Mouse (Mus musculus) A20 (cell line): ENCODE measurements around the gene Btaf1.

Source experiments
- DNase-seq: peaks from one replicate; pipeline ENCODE4 v3.0.0-alpha.2; 2011; ENCODE audit warnings: low read depth, low spot score

Gene Btaf1

DNA sequence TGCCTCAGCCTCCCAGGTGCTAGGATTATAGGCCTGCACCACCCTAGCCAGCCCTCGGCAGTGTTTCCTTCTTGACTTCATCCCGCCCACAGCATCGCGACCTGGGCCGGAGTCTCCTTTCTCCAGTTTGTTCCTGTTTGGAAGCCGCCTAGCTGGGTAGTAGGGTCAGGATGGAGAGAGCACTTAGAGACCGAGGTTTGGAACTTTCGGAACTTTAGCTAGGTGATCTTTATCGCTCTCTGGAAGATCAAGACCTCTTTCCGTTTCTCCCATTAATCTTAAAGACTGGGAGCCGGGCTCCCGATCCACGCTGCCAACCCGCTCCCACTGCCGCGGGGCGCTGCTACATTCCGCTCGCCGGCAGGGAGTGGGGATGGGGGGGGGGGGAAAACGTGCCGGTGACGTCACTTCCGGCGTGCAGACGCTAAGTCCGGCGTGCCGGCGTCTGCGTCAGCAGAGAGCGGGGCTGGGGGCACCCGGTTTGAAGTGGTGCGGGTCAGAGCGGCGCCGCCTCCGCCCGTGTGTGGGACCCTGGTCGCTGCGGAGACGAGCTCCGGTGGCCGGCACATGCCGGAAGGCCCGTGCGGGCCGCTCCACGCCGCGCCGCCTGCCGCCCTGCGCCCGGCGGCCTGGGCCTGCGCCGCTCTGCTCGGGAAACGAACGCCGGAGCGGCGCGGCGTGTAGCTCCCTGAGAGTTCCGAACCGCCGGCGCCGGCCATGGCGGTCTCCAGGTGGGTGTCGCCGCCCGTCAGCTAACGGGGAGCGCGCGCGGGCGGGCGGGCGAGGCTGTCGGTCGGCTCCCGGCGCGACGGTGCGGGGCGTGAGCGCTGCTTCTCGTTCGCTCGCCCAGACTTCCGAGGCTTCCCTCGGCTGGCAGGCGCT, at the start of gene Btaf1:
Gene Btaf1, plus strand, starts transcription at position 409 of the 882 bp plus-strand sequence.
- peak; percentile 93 for DNase-seq

DNA sequence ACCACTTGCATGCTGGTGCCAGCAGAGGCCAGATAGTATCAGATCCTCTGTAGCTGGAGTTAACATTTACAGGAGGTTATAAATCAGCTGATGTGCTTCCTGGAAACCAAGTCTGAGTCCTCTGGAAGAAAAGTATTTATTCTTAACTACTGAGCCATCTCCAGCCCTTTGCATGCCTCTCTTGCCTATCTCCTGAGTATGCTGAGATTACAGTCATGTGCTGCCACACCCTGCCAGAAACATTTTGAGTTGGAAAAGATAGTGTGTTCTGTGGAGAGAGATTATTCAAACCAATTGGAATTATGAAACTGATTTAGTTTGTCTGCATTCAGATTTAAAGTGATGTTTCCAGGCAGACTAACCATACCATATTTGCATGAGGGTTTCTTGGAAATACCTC, 48.5 kb upstream of the Btaf1 start:
- DNase-seq, result no peak

DNA sequence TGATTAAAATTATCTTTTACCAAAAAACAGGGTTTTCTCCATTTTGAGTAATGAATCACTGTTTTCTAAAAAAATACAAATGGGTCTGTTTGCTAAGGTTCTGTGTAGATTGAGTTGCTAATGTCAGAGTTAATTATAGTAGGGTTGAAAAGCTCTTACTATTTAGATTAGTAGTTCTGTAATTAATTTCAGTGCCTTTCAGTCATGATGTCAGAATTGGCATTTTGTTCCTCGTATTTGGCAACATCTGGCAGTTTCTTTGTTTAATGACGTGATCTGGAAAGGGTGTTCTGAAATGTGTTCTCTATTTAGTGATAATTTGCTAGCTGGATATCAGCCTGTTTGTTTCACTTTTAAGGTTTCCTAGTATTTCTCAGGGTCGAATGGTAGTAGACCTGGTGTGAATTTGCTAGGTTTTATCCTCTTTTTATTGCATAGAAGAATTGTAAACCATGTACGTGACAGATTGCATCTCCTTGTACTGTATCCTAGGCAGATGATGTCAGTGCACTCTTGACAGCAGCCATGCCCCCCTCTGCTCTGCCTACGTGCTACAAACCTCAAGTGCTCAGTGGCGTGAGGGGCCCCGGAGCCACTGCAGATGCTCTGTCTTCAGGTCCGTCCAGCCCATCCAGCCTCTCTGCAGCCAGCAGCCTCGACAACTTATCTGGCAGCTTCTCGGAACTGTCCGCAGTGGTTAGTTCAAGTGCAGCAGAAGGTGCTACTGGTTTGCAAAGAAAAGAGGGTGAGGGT, 47.0 kb upstream of the Btaf1 start:
- no peak for DNase-seq

DNA sequence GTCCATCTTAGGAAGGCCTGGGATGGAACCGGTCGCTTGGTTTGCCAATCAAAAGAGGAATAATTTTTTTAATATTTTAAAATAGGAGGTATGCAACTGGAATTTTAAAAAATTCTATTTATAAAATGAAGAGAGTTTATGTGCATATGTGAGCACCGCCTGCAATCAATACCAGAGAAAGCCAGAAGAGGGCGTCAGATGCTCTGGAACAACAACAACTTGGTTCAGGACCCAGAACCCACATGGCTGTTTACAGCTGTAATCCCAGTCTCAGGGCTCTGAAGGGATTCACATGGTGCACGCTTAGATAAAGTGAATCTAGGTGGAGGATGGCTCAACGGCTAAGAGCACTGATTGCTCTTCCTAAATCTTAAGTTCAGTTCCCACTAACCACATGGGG, 42.8 kb upstream of the Btaf1 start:
- peak; percentile 40 for DNase-seq

DNA sequence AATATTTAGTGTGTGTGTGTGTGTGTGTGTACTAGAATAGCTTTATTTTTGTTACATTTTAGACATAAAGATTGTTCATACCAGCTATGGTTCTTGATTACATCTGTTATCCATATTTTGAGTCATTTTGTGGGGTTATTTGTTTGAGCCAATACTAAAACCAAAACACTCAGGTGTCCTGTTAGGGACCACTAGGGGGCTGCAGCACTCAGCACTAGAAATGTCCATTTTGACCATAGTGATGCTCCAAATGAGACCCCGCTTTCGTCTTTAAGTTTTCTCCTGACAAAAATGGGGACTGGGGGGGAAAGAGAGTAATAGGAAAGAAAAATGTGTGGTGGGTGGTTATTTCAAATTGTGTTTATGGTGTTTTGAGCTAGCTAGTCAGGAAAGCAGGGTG, 39.6 kb upstream of the Btaf1 start:
- DNase-seq, result no peak

DNA sequence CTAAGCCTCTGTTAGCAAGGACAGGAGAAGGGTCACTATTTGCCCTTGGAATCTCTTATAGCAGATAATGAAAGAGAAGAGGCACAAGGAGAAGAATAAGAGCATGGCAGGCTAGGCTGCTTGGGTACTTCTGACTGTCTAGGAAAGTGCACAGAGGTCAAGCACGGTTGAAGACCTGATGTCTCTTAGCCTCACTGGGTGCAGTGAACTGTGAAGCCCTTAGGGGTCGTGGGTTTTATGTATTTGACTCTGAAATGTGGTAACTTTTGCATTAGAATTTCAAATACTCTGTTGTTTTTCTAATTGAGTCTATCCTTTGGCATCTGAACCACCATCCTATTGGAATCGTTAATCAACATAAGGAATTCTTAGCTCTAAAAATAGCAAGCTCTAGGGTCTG, 38.2 kb upstream of the Btaf1 start:
- no peak for DNase-seq

DNA sequence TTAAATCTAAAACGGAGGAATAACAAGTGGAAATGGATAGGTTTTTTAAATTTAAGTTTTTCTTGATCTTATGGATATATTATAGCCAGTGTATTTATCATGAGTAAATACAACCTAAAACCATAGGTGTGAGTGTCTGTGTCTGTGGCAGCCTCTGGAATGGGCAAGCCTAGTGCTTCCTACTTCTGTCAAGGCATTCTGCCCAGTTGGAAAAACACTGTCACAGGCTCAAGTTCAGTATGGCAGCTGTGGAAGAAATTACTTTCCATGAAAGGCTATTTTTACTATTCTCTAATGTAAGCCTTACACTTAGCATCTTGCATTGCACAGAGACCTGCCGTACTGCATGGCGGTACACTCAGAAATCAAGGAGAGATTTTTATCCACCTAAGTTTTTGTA, 34.1 kb upstream of the Btaf1 start:
- no peak for DNase-seq

DNA sequence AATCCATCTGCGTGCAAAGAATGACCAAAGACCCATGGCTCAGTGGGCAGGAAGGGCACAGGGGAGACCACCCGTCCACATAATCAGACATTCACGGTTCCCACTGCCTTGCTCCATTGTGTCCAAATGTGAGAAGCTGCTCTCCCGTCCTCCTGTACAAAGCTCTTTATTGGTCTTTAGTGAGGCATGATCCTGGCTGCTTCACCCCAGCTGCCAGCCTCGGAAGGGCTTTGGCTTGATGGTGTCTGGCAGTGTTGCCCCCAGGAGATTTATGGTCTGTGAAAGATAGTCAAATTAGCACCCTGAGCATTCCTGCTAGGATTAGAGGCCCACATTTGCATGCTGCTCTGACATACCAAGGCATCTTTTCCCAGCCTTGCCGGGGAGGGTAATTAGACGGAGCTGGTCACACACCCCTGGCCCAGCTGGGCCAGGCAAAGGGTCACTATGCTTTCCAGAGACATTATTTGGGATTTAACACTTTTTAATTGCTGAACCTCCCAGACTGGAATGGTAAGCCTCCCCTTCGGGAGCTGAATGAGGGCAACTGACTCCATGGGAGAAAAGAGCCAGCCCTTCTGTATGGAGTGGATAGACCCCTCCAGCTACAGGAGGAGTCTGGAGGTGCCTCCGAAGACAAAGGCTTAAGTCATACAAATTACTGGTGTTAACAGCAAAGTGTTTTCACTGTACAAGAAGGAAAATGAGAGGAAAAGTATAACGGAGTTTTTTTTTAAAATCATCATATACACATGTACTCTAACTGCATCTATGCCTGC, 28.9 kb upstream of the Btaf1 start:
- DNase-seq, result no peak

DNA sequence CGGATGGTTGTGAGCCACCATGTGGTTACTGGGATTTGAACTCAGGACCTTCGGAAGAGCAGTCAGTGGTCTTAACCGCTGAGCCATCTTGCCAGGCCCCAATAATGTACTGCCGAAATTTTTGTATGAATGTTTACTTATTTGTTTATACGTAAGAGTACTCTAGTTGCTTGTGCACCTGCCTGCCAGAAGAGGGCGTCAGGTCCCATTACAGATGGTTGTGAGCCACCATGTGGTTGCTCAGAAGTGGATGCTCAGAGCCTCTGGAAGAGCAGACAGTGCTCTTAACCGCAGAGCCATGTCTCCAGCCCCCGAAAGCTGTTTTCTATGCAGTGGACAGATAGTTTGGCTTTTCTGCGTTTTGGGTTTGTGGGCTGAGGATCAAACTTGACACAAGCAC, 28.1 kb upstream of the Btaf1 start:
- peak; percentile 76 for DNase-seq

DNA sequence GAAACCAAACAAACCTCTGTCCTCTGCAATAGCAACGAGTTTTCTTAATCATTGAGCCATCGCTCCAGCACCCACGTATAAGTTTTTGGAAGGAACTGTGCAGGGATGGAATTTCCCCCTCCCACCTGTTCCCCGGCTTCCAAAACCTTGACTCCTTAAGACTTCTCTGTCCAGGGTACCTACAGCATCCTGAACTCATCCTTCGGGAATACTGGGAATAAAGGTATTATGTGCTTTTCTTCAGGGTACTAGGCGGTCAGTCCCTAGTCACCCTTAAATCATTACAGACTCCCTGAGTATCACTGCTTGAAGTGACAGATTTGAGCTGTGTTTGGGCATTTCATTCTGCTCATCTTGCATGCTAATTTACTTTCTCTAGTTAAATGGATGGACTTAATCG, 22.5 kb upstream of the Btaf1 start:
- DNase-seq, result no peak

DNA sequence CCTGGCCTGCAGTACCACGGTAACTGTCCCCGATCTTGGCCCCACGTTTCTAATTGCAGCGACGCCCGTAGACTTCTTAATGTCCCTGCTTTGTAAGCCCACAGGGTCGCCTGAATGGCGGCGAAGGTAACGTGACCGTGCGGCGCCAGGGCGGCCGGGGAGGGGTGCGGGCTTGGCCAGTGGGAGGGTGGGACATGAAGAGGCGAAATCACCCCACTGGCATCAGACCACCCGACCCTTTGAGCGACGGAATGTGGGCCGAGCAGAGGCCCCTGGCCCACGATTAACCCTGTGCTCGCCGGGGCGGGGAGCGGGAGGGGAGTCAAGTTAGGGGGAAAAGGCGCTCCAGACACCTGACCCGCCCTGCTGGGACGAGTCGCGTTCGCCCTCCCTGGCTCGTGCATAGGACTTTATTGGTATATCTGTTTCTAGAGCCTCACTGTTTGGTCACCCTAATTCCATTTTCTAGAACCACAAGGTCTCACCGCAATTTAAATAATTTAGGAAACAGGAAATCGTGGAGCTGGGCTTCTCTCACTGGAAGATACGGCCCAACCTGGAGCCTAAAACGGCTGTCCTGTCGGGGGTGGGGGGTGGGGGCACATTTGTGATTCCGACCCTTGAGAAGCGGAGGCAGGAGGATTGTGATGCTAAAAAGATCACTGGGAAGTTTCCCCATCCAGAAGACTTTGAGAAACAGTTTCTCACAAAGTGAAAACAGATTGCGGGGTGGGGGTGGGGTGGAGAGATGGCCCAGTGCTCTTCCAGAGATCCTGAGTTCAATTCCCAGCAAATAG, 21.5 kb upstream of the Btaf1 start:
- DNase-seq, result no peak

DNA sequence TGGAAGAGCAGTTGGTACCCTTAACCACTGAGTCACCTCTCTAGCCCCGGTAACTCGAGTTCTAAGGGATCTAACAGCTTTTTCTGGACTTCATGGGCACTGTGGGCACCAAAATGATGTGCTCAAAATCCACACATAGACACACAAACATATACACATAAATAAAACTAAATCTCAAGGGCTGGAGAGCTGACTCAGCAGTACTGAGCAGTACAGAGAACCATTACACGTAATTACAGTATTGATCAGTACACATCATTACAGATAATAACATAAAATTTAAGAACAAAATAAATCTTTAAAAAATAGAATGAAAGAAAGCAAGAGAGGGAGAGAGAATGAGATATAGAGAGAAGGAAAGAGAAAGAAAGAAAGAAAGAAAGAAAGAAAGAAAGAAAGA, 16.7 kb upstream of the Btaf1 start:
- no peak for DNase-seq

DNA sequence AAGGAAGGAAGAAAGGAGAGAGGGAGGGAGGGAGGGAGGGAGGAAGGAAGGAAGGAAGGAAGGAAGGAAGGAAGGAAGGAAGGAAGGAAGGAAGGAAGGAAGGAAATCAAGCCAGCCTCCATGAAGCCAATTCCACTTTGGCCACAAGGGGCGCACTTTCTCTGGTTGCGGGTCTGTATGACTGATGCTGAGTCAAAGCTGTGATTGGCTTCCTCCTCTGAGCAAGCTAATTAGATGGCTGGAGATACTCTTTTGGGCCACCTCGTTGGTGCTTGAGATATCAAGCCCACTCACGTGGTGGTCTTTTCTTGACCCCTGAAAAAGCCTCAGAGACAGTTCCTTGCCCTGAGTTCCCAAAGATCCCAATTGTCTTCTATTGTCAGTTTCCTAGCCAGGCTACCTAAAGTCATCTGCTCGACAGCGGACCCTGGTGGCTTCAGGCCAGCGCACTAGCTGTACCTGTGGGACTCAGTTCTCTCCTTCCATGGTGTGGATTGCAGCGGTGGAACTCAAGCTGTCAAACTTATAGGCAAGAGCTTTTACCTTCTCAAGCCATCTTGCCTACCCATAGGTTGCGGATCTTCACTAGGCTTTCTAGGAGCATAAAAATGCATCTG, 16.1 kb upstream of the Btaf1 start:
- DNase-seq, result peak; percentile 85

DNA sequence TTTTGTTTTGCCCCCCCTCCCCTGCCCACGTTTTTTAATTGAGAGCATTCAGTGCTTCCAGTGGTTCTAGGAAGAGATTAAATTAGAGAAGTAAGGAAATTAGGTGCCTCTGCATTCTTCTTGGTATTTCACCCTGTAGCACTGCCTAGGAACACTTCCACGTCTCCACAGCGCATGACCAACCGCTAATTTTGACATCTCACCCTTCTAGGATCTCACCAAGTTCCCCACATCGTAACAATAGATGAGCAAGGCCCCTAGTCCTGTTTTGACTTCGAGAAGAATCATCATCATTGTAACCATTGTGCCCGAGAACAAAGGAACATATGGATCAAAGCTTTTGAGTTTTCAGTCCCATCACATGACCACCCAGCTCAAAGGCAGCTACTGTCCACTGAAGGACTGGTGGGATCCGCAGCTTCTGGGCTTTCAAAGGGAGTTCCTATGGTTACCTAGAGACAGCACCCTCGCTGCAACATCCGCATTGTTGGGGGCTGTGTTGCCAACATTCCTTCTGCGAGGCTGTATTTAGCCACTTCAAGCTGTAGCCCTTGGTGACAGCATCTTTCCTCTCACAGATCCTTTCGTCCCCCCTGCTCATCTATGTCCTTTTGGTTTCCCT, 15.3 kb upstream of the Btaf1 start:
- DNase-seq, result no peak

DNA sequence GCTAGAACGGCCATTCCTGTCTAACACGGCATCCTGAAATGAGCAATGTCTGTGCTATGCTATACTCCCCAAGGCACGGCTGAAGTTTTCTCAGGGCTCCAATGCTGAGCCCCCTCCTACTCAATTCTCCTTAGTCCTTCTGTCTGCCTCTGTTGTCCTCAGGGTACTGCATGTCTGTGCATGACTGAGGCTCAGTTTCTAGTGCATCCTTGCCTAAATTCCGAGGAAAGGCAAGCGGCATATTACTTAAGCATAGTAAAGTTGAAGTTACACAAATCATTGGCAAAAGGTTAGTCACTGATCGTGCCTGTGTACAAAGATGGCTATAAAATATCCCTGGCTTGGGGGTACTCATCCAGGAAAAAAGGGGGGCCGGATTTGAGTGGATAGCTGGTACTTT, 12.8 kb upstream of the Btaf1 start:
- DNase-seq, result no peak

DNA sequence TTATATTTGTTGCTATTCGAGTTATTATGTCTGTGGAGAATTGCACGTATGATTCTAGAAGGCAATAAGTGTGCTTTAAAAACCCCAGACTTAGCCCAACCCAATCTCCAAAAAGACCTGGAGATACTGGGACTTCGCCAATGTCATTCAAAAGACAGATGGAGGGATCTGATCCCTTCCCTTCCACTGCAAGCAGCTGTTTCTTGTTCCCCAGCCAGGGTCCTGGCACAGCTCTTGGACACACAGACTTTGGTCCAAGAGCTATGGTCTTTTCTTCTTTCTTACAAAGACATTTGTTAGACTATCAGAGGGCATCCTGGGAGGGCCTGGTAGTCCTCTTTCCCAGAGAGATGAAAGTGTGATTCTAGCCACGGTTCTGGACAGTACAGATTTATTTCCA, 9.7 kb upstream of the Btaf1 start:
- DNase-seq, result no peak

DNA sequence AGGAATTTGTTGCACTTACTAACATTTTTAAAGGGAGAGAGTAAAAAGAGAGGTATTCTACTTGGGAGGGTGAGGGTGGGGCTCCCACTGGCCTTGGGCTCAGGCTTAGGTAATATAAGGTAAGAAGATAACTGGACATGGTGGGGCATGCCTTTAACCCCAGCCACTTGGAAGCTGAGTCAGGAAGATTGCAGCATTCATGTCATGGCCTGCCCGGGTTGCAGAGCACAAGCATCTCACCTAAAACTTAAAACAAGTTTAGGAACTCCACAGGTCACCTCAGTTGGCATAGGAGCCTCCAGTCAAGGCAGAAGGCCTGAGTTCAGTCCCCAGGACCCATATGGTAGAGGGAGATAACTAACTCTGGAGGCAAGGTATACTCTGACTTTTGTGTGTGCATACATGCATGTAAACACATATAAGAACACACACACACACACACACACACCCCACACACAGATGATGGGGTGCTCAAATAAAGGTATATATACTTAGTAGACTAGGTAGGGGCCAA, 8.9 kb upstream of the Btaf1 start:
- no peak for DNase-seq

DNA sequence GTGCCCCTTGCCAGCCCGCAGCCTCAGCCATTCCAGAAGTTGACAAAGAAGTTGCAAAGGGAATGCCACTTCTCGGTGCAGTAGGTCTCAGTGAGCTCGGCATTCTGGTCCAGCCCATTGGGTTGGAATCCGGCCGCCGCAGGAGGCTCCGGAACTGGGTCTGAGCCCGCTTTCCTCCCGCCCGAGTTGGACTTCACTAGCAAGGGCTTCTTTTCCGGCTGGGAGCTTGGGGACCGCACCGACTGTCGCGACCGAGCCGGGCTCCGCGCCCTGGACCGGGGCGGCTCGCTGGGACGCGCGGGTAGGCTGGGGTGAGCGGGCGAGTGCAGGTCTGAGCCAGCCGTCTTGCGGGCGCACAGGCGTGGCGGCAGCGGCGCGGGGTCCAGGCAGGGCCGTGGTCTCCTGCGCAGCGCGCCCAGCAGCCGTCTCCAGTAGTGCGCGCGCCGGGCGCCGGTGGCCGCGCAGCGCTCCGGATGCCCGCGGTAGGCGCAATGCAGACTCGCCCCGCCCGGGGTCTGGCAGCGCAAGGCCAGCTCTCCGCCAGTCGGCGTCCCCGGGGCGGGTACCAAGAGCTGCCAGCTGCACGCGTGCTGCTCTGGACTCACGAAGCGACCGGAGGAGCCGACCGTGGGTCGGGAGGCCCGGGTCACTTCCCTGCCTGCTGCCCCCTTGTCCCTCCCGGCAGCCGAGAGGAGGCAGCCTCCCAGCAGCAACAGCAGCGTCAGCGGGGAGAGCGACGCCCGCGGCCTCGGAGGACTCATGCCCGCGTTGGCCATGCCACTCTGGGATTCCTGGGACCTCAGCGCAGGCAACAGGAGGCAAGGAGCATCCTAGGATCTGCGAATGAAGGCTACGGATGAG, 7.2 kb upstream of the Btaf1 start:
- peak; percentile 89 for DNase-seq

DNA sequence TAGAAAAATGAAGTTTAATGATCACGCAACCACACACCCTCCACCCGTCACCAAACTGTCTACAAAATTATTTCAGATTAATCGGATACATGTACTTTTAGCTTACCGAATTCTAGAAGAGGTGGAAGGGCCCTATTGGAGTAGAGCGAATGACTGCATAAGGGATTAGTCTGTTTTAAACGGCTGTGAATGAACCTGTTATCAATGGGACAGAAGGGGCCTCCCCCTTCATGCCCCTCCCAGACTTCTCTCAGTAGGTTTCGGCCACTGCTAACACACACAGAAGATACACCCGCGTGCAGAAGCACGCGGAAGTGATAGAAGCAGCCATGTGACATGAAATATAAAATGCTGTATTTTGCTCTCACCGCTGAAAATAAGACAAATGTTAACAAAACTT, 6.4 kb upstream of the Btaf1 start, which contains the start of gene Fgfbp3:
Gene Fgfbp3, minus strand, starts transcription at position 150 of the 400 bp plus-strand sequence.
- DNase-seq, result peak; percentile 92
